20 mouse cellular contexts compared by ENCODE assay signal in the genomic region with DNA sequence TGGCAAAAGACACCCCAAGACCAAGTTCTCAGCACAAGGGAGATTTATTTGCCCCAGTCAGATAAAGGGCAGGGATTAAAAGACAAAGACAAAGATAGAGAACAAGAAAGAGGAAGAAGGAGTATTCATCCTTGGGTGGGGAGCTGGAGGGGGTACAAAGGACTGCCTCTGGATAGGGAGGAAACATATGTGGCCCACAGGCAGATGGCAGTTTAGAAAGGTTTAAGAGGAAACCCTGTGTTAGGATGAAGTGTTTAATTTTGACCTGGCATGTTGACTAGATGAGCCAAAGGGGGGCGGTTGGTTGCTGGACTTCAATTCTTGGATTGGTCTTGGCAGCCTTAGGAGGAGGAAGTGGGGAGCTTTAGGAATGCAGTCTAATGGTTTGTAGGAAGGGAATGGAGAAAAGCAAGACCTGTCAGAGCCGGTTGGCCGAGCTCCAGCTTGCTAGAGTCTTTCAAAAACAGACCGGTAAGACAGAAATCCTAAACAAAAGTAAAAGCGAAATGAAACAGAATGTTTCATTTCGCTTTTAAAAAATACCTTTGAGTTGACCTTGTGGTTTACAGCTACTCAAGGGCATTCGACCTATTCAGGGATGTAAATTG. TPM values are rescaled to one million over a fixed set of nuclear protein-coding genes. Genes with fewer than 3 reads are reported as not detected.
A peak's percentile ranks its signal among the peaks of the same experiment; 100 is the strongest.
DNase-seq lines count a peak whose midpoint lies in the region; ATAC-seq and TF ChIP-seq lines count a peak whose summit lies in the region.
"Had no signal": no experiment of that assay in that cellular context is flagged by ENCODE, and none has a peak within 500 bp of the region (broad histone marks: within the 10 kb centered on the region; RNA-seq: fewer than 3 reads in every experiment).

No protein-coding gene starts in this region.

- no peak for TF ChIP-seq CTCF in hindbrain, postnatal 0 days (IDR thresholded peaks at IDR 0.05; ENCODE audit: low read depth)
- no peak for TF ChIP-seq CTCF in stomach, postnatal 0 days (IDR thresholded peaks at IDR 0.05; ENCODE audit: low read depth)

- H3K27ac ChIP-seq in hindbrain, postnatal 0 days, result no peak overlapping the region
- no peak overlapping the region for H3K27ac ChIP-seq in hindbrain, embryonic 16.5 days (ENCODE audit: low read depth, low read length)
- H3K27ac ChIP-seq in limb, embryonic 14.5 days (replicated peaks; ENCODE audit: low read depth, low read length), result no peak overlapping the region
- H3K27ac ChIP-seq in limb, embryonic 10.5 days, result no peak overlapping the region
- H3K27ac ChIP-seq in stomach, embryonic 14.5 days (ENCODE audit: low read length), result no peak overlapping the region
- no peak overlapping the region for H3K27ac ChIP-seq in stomach, postnatal 0 days (replicated peaks)
- H3K27ac ChIP-seq: heart, embryonic 15.5 days; liver, embryonic 13.5 days; midbrain, embryonic 15.5 days; stomach, embryonic 15.5 days had no signal

- TF ChIP-seq EP300 in stomach, postnatal 0 days (optimal IDR thresholded peaks at IDR 0.05), result no peak

- H3K36me3 ChIP-seq in hindbrain, postnatal 0 days (ENCODE audit: insufficient read depth, low read length), result no peaks in the 10 kb centered on the region
- no peaks in the 10 kb centered on the region for H3K36me3 ChIP-seq in hindbrain, embryonic 16.5 days (ENCODE audit: control insufficient read depth, insufficient read depth, low read length)
- H3K36me3 ChIP-seq in limb, embryonic 14.5 days (ENCODE audit: control insufficient read depth, insufficient read depth, low read length), result no peaks in the 10 kb centered on the region
- no peaks in the 10 kb centered on the region for H3K36me3 ChIP-seq in limb, embryonic 10.5 days
- no peaks in the 10 kb centered on the region for H3K36me3 ChIP-seq in stomach, embryonic 14.5 days (ENCODE audit: control insufficient read depth, insufficient read depth, low read length)
- H3K36me3 ChIP-seq in stomach, postnatal 0 days (ENCODE audit: control insufficient read depth, insufficient read depth, low read length), result no peaks in the 10 kb centered on the region
- H3K36me3 ChIP-seq: heart, embryonic 15.5 days; liver, embryonic 13.5 days; midbrain, embryonic 15.5 days; stomach, embryonic 15.5 days had no signal

- H3K9me3 ChIP-seq in hindbrain, postnatal 0 days (ENCODE audit: low read length), result no peaks in the 10 kb centered on the region
- H3K9me3 ChIP-seq in hindbrain, embryonic 16.5 days (ENCODE audit: control insufficient read depth, low read length), result no peaks in the 10 kb centered on the region
- H3K9me3 ChIP-seq in limb, embryonic 14.5 days (ENCODE audit: control insufficient read depth, low read length), result no peaks in the 10 kb centered on the region
- no peaks in the 10 kb centered on the region for H3K9me3 ChIP-seq in limb, embryonic 10.5 days (replicated peaks)
- no peaks in the 10 kb centered on the region for H3K9me3 ChIP-seq in stomach, embryonic 14.5 days (ENCODE audit: control insufficient read depth, low read depth, low read length)
- H3K9me3 ChIP-seq in stomach, postnatal 0 days (ENCODE audit: control insufficient read depth, low read length), result no peaks in the 10 kb centered on the region
- H3K9me3 ChIP-seq: heart, embryonic 15.5 days; liver, embryonic 13.5 days; midbrain, embryonic 15.5 days; stomach, embryonic 15.5 days had no signal

- H3K4me2 ChIP-seq in hindbrain, postnatal 0 days (ENCODE audit: low read depth, low read length), result no peak overlapping the region
- no peak overlapping the region for H3K4me2 ChIP-seq in hindbrain, embryonic 16.5 days (ENCODE audit: low read length)
- no peak overlapping the region for H3K4me2 ChIP-seq in limb, embryonic 14.5 days (replicated peaks; ENCODE audit: low read depth, low read length, severe bottlenecking)
- no peak overlapping the region for H3K4me2 ChIP-seq in stomach, embryonic 14.5 days (replicated peaks; ENCODE audit: low read depth, low read length)
- H3K4me2 ChIP-seq in stomach, postnatal 0 days (replicated peaks; ENCODE audit: low read depth), result no peak overlapping the region
- H3K4me2 ChIP-seq: heart, embryonic 15.5 days; liver, embryonic 13.5 days; midbrain, embryonic 15.5 days; stomach, embryonic 15.5 days had no signal

- H3K4me3 ChIP-seq in hindbrain, postnatal 0 days (ENCODE audit: low read length), result no peak overlapping the region
- no peak overlapping the region for H3K4me3 ChIP-seq in hindbrain, embryonic 16.5 days (ENCODE audit: low read length)
- H3K4me3 ChIP-seq in limb, embryonic 14.5 days (replicated peaks; ENCODE audit: low read length), result no peak overlapping the region
- H3K4me3 ChIP-seq in limb, embryonic 10.5 days, result no peak overlapping the region
- no peak overlapping the region for H3K4me3 ChIP-seq in stomach, embryonic 14.5 days (ENCODE audit: low read depth, low read length)
- H3K4me3 ChIP-seq in stomach, postnatal 0 days (ENCODE audit: low read depth, low read length), result no peak overlapping the region
- H3K4me3 ChIP-seq: heart, embryonic 15.5 days; liver, embryonic 13.5 days; midbrain, embryonic 15.5 days; stomach, embryonic 15.5 days had no signal

- no peak overlapping the region for H3K9ac ChIP-seq in hindbrain, postnatal 0 days (replicated peaks; ENCODE audit: low read length)
- H3K9ac ChIP-seq in hindbrain, embryonic 16.5 days (ENCODE audit: low read depth, low read length), result no peak overlapping the region
- H3K9ac ChIP-seq in limb, embryonic 14.5 days (ENCODE audit: low read depth, low read length, severe bottlenecking), result no peak overlapping the region
- H3K9ac ChIP-seq in stomach, embryonic 14.5 days (replicated peaks; ENCODE audit: low read depth, low read length), result no peak overlapping the region
- no peak overlapping the region for H3K9ac ChIP-seq in stomach, postnatal 0 days (ENCODE audit: low read length)
- H3K9ac ChIP-seq: heart, embryonic 15.5 days; liver, embryonic 13.5 days; midbrain, embryonic 15.5 days; stomach, embryonic 15.5 days had no signal

- H3K4me1 ChIP-seq in hindbrain, postnatal 0 days (ENCODE audit: insufficient read depth, low read length), result no peaks in the 10 kb centered on the region; the same call in 1 of the 2 replicates
- H3K4me1 ChIP-seq in hindbrain, embryonic 16.5 days (ENCODE audit: control insufficient read depth, insufficient read depth, low read depth, low read length), result peaks cover 2% of the 10 kb centered on the region; the same call in 1 of the 2 replicates
- H3K4me1 ChIP-seq in limb, embryonic 14.5 days (ENCODE audit: control insufficient read depth, insufficient read depth, low read length), result no peaks in the 10 kb centered on the region
- peaks cover 14% of the 10 kb centered on the region for H3K4me1 ChIP-seq in limb, embryonic 10.5 days
- H3K4me1 ChIP-seq in stomach, embryonic 14.5 days (ENCODE audit: control insufficient read depth, insufficient read depth, low read length), result no peaks in the 10 kb centered on the region
- 0 out of 2 replicates have a peak, but pooled peaks cover 3% of the 10 kb centered on the region for H3K4me1 ChIP-seq in stomach, postnatal 0 days (replicated peaks; ENCODE audit: control insufficient read depth, insufficient read depth)
- H3K4me1 ChIP-seq: liver, embryonic 13.5 days; stomach, embryonic 15.5 days had no signal

- no peaks in the 10 kb centered on the region for H3K27me3 ChIP-seq in hindbrain, postnatal 0 days (ENCODE audit: insufficient read depth, low read length)
- no peaks in the 10 kb centered on the region for H3K27me3 ChIP-seq in hindbrain, embryonic 16.5 days (replicated peaks; ENCODE audit: control insufficient read depth, insufficient read depth, low read length)
- no peaks in the 10 kb centered on the region for H3K27me3 ChIP-seq in limb, embryonic 14.5 days (ENCODE audit: control insufficient read depth, insufficient read depth, low read length)
- H3K27me3 ChIP-seq in limb, embryonic 10.5 days (ENCODE audit: low read depth, poor library complexity, severe bottlenecking), result no peaks in the 10 kb centered on the region
- H3K27me3 ChIP-seq in stomach, embryonic 14.5 days (ENCODE audit: control insufficient read depth, insufficient read depth, low read length), result no peaks in the 10 kb centered on the region
- H3K27me3 ChIP-seq in stomach, postnatal 0 days (ENCODE audit: control insufficient read depth, insufficient read depth, low read length), result no peaks in the 10 kb centered on the region
- H3K27me3 ChIP-seq: heart, embryonic 15.5 days; liver, embryonic 13.5 days; midbrain, embryonic 15.5 days; stomach, embryonic 15.5 days had no signal

- ATAC-seq in hindbrain, postnatal 0 days, result no peak
- ATAC-seq in hindbrain, embryonic 16.5 days, result no peak
- no peak for ATAC-seq in limb, embryonic 14.5 days (ENCODE audit: low FRiP score, low read depth)
- ATAC-seq in stomach, embryonic 14.5 days (ENCODE audit: insufficient number of reproducible peaks, insufficient read depth, low FRiP score, low read depth), result peak; percentile 35; the same call in 1 of the 2 replicates
- ATAC-seq in stomach, postnatal 0 days (ENCODE audit: low FRiP score, low TSS enrichment), result no peak
- peak; percentile 44 for ATAC-seq in megakaryocyte progenitor cell, adult 5-6 weeks (replicated peaks; ENCODE audit: poor library complexity)
- ATAC-seq: intestine, postnatal 0 days; midbrain, embryonic 15.5 days had no signal

- TF ChIP-seq POLR2A in limb, embryonic 14.5 days (IDR thresholded peaks at IDR 0.05; ENCODE audit: borderline replicate concordance, extremely low read depth, insufficient read depth, insufficient read length), result no peak

- peak; percentile 5 for DNase-seq in hindbrain, postnatal 0 days (ENCODE audit: low spot score)
- peak; percentile 22 for DNase-seq in limb, embryonic 14.5 days (ENCODE audit: low spot score)
- DNase-seq in limb, embryonic 10.5 days (ENCODE audit: low spot score), result no peak
- no peak for DNase-seq in stomach, postnatal 0 days (ENCODE audit: low spot score)
- no peak for DNase-seq in adrenal gland, adult 8-10 months
- DNase-seq: adrenal gland, adult 2 months; B cell, adult 2 months; cerebellum, adult 8-10 months; heart, adult 18-20 months; liver, embryonic 13.5 days; thymus, postnatal 36 days had no signal

- WGBS in hindbrain, postnatal 0 days, result 78% methylated on average over 7 of the region's 7 CpGs
- WGBS in hindbrain, embryonic 16.5 days, result 90% methylated on average over 7 of the region's 7 CpGs
- 81% methylated on average over 7 of the region's 7 CpGs for WGBS in limb, embryonic 14.5 days
- WGBS in limb, embryonic 10.5 days, result 95% methylated on average over 7 of the region's 7 CpGs
- 57% methylated on average over 7 of the region's 7 CpGs for WGBS in stomach, embryonic 14.5 days
- WGBS in stomach, postnatal 0 days, result 45% methylated on average over 7 of the region's 7 CpGs

RNA-seq across cellular contexts. Expression of a gene that starts 2.2 kb away (rescaled TPM):
- 1.3 and 1.4 TPM in 2 replicates for total RNA-seq in hindbrain, postnatal 0 days (2014; rRNA removed)
- 2.8 and 3.1 TPM in 2 replicates for polyA plus RNA-seq in hindbrain, postnatal 0 days (2015; fragmentation: Nextera tagmentation; extraction: Ambion mirVana)
- 1.9 and 2.9 TPM in 2 replicates for polyA plus RNA-seq in hindbrain, embryonic 16.5 days (2015; fragmentation: Nextera tagmentation; extraction: Ambion mirVana)
- polyA plus RNA-seq in limb, embryonic 14.5 days (2012; rRNA removed), result 0.39 and 0.49 TPM in 2 replicates
- 0.40 TPM in 2 replicates for polyA plus RNA-seq in limb, embryonic 14.5 days (2014; fragmentation: Nextera tagmentation; extraction: Ambion mirVana)
- polyA plus RNA-seq in limb, embryonic 10.5 days (2016; fragmentation: Nextera tagmentation; extraction: Ambion mirVana), result 2.2 TPM in 2 replicates
- polyA plus RNA-seq in stomach, embryonic 14.5 days (2014; fragmentation: Nextera tagmentation; extraction: Ambion mirVana), result 0.17 and 0.35 TPM in 2 replicates
- 0.06 and 0.07 TPM in 2 replicates for polyA plus RNA-seq in stomach, postnatal 0 days (2015; fragmentation: Nextera tagmentation; extraction: Ambion mirVana)
- not detected in 2 replicates for total RNA-seq in megakaryocyte progenitor cell, adult 5-6 weeks (2015)
- not detected in 2 replicates for total RNA-seq in megakaryocyte progenitor cell, adult 5-6 weeks (2017)
- total RNA-seq in adrenal gland, adult 8-10 months (2022), result not detected
- total RNA-seq: adrenal gland, adult 2 months; gastrocnemius, adult 8-10 months had no signal
- polyA plus RNA-seq: adrenal gland, adult 2 months; liver, embryonic 13.5 days; small intestine, adult 2 months had no signal

Comparison
In these comparisons a context has a peak if more than half of its experiments do, and no peak if none do; other contexts are left out.
1. ATAC-seq: peak in stomach, embryonic 14.5 days (single experiment) and megakaryocyte progenitor cell, adult 5-6 weeks (single experiment); none in hindbrain, postnatal 0 days (single experiment), hindbrain, embryonic 16.5 days (single experiment), limb, embryonic 14.5 days (single experiment) and stomach, postnatal 0 days (single experiment).
2. DNase-seq: peak in hindbrain, postnatal 0 days (single experiment) and limb, embryonic 14.5 days (single experiment); none in limb, embryonic 10.5 days (single experiment), stomach, postnatal 0 days (single experiment) and adrenal gland, adult 8-10 months (single experiment).